Mouse (Mus musculus) hindbrain, embryonic 16.5 days (tissue): Measurements from ENCODE around the gene Ddrgk1. TPM values are rescaled to one million over a fixed set of nuclear protein-coding genes. Genes with fewer than 3 reads are reported as not detected.

Experiments used
- ATAC-seq: fragments of 200-750 bp; cut with Nextera tagmentation; 2 replicates; pipeline ENCODE4 v1.8.0; 2017; ENCODE audit warnings: moderate TSS enrichment, moderate library complexity
- H3K27ac ChIP-seq: fragments of 300-500 bp; sonication (generic); 2 replicates; pipeline ENCODE4 v1.5.1; 2014; ENCODE audit warnings: low read depth, mild to moderate bottlenecking, control low read depth, low read length, moderate library complexity
- H3K27me3 ChIP-seq: fragments of 300-500 bp; sonication (generic); replicated peaks from 2 replicates; pipeline ENCODE4 v1.6.1; 2014; ENCODE audit warnings: low read length; ENCODE audit not compliant: control insufficient read depth, insufficient read depth
- H3K36me3 ChIP-seq: fragments of 300-500 bp; sonication (generic); 2 replicates; pipeline ENCODE4 v1.6.1; 2014; ENCODE audit warnings: mild to moderate bottlenecking, low read length, moderate library complexity, mixed read lengths; ENCODE audit not compliant: control insufficient read depth, insufficient read depth
- H3K4me1 ChIP-seq: fragments of 300-500 bp; sonication (generic); 2 replicates; pipeline ENCODE4 v1.6.1; 2014; ENCODE audit warnings: low read depth, low read length; ENCODE audit not compliant: control insufficient read depth, insufficient read depth
- H3K4me2 ChIP-seq: fragments of 300-500 bp; sonication (generic); 2 replicates; pipeline ENCODE4 v1.6.1; 2014; ENCODE audit warnings: mild to moderate bottlenecking, low read length, control low read depth, moderate library complexity
- H3K4me3 ChIP-seq: fragments of 300-500 bp; sonication (generic); 2 replicates; pipeline ENCODE4 v1.5.1; 2014; ENCODE audit warnings: mild to moderate bottlenecking, low read length, control low read depth, moderate library complexity
- H3K9ac ChIP-seq: fragments of 300-500 bp; sonication (generic); 2 replicates; pipeline ENCODE4 v1.6.1; 2014; ENCODE audit warnings: low read depth, mild to moderate bottlenecking, control low read depth, low read length, moderate library complexity
- H3K9me3 ChIP-seq: fragments of 300-500 bp; sonication (generic); 2 replicates; pipeline ENCODE4 v1.6.1; 2014; ENCODE audit warnings: mild to moderate bottlenecking, low read length, moderate library complexity; ENCODE audit not compliant: control insufficient read depth
- WGBS: fragments of 180-500 bp; shearing (Covaris S2); extraction: QIAGEN DNeasy Blood & Tissue Kit; methylation state at CpG from one replicate; pipeline ENCODE4 v1.1.7; 2014; 5-methylcytosine and 5-hydroxymethylcytosine counted together
- polyA plus RNA-seq: library from polyadenylated mRNA; unstranded; fragments of >200 nt; fragmentation: Nextera tagmentation; extraction: Ambion mirVana; gene quantifications from 2 replicates; pipeline ENCODE4 v1.2.1, GENCODE M21; 2015

The Ddrgk1 gene
- polyA plus RNA-seq, 1 experiment from 2014 or later = 80.3 TPM

- WGBS = under 1% methylated on average over 20 of the region's 25 CpGs
- Histone ChIP-seq H3K4me2 (peak within 1 kb of the TSS; percentile 93), H3K4me1 (peaks cover 16% of the 10 kb centered on the region), H3K27ac (peak within 1 kb of the TSS; percentile 76), H3K27me3 (peaks cover 8% of the 10 kb centered on the region), H3K4me3 (peak within 1 kb of the TSS; percentile 95), H3K9me3 (no peaks in the 10 kb centered on the region), H3K36me3 (peaks cover under 1% of the 10 kb centered on the region; the same call in 1 of the 2 replicates), H3K9ac (peak within 1 kb of the TSS; percentile 90)
- peak; percentile 86 for ATAC-seq
Observed at GRCm38 (mm10) chr2:130629839-130630203, 34.6 kb downstream of the Ddrgk1 start, which contains the start of the genes Fastkd5 and Ubox5. Gene Fastkd5 (minus strand): TSS chr2:130630027. Gene Ubox5 (minus strand): TSS chr2:130630038.

- Histone ChIP-seq H3K4me1 (peaks cover 10% of the 10 kb centered on the region), H3K27ac (peak overlapping the region; percentile 76), H3K4me3 (peak overlapping the region; percentile 95), H3K9ac (peak overlapping the region; percentile 90), H3K36me3 (peaks cover 2% of the 10 kb centered on the region; the same call in 1 of the 2 replicates), H3K9me3 (no peaks in the 10 kb centered on the region), H3K4me2 (peak overlapping the region; percentile 93), H3K27me3 (peaks cover 2% of the 10 kb centered on the region; the same call in 1 of the 2 replicates)
- 2% methylated on average over 30 of the region's 37 CpGs for WGBS
- ATAC-seq = peak; percentile 60; the same call in 1 of the 2 replicates
Observed at GRCm38 (mm10) chr2:130629080-130629838, 35.2 kb downstream of the Ddrgk1 start.

- Histone ChIP-seq H3K27ac (no peak overlapping the region), H3K4me2 (peak overlapping the region; percentile 93; the same call in 1 of the 2 replicates), H3K36me3 (peaks cover 2% of the 10 kb centered on the region; the same call in 1 of the 2 replicates), H3K4me3 (peak overlapping the region; percentile 95; the same call in 1 of the 2 replicates), H3K9ac (no peak overlapping the region), H3K9me3 (no peaks in the 10 kb centered on the region), H3K4me1 (peaks cover 8% of the 10 kb centered on the region), H3K27me3 (no peaks in the 10 kb centered on the region)
- ATAC-seq = no peak
- WGBS = 52% methylated on average over 3 of the region's 3 CpGs
Observed at GRCm38 (mm10) chr2:130628424-130628823, 36.0 kb downstream of the Ddrgk1 start.

- WGBS = 89% methylated on average over 7 of the region's 7 CpGs
- no peak for ATAC-seq
- no peaks in the 10 kb centered on the region for H3K27me3 ChIP-seq
Observed at GRCm38 (mm10) chr2:130618972-130619371, 45.5 kb downstream of the Ddrgk1 start.

GRCm38 (mm10) chr2:130613091-130613490 is 51.4 kb downstream of the Ddrgk1 start:
- Histone ChIP-seq H3K36me3 (peaks cover 23% of the 10 kb centered on the region), H3K4me2 (no peak overlapping the region), H3K4me1 (no peaks in the 10 kb centered on the region), H3K27ac (no peak overlapping the region), H3K4me3 (no peak overlapping the region), H3K9ac (no peak overlapping the region), H3K9me3 (no peaks in the 10 kb centered on the region), H3K27me3 (no peaks in the 10 kb centered on the region)
- ATAC-seq = no peak
- WGBS = 52% methylated on average over 3 of the region's 3 CpGs

More at GRCm38 (mm10) chr2:130618972-130619371, 45.5 kb downstream of the Ddrgk1 start:
- Histone ChIP-seq H3K27ac (no peak overlapping the region), H3K36me3 (peaks cover 25% of the 10 kb centered on the region), H3K4me1 (no peaks in the 10 kb centered on the region), H3K9ac (no peak overlapping the region), H3K4me3 (no peak overlapping the region), H3K9me3 (no peaks in the 10 kb centered on the region), H3K4me2 (no peak overlapping the region)

Other genes with a start within 250 kb of the Ddrgk1 start
- 104 and 105 TPM in 2 replicates for gene Vps16, start 240.3 kb downstream of the Ddrgk1 start, polyA plus RNA-seq
- 15.2 and 15.4 TPM in 2 replicates for gene Pced1a, start 240.0 kb downstream of the Ddrgk1 start, polyA plus RNA-seq
- 134 and 144 TPM in 2 replicates for gene Ptpra, start 214.4 kb downstream of the Ddrgk1 start, polyA plus RNA-seq
- gene Mrps26, start 100.9 kb downstream of the Ddrgk1 start, polyA plus RNA-seq = 103 and 113 TPM in 2 replicates
- 0.31 TPM in 1 of 2 replicates, not detected in the other for gene Oxt, start 88.5 kb downstream of the Ddrgk1 start, polyA plus RNA-seq
- gene Avp, start 82.1 kb downstream of the Ddrgk1 start, polyA plus RNA-seq = 2.4 TPM in 1 of 2 replicates, not detected in the other
- 9.7 and 10.8 TPM in 2 replicates for gene Fastkd5, start 34.6 kb downstream of the Ddrgk1 start, polyA plus RNA-seq
- 8.9 and 9.9 TPM in 2 replicates for gene Ubox5, start 34.6 kb downstream of the Ddrgk1 start, polyA plus RNA-seq
- 21.1 and 21.2 TPM in 2 replicates for gene Lzts3, start 21.9 kb downstream of the Ddrgk1 start, polyA plus RNA-seq
- 127 and 128 TPM in 2 replicates for gene Itpa, start 3.0 kb upstream of the Ddrgk1 start, polyA plus RNA-seq
- gene Slc4a11, start 32.9 kb upstream of the Ddrgk1 start, polyA plus RNA-seq = 0.59 and 0.65 TPM in 2 replicates
- gene 4930402H24Rik, start 241.7 kb upstream of the Ddrgk1 start, polyA plus RNA-seq = 78.7 and 92.5 TPM in 2 replicates
- 12.0 and 13.1 TPM in 2 replicates for gene Atrn, start 241.8 kb upstream of the Ddrgk1 start, polyA plus RNA-seq